Mouse (Mus musculus): Measurements from ENCODE around the gene Lrg1. TPM values are rescaled to one million over a fixed set of nuclear protein-coding genes. Genes with fewer than 3 reads are reported as not detected.
"Not testable (repeated sequence)": the region's sequence is repeated elsewhere in the genome, so short reads cannot be mapped to it uniquely, and the experiment has no call there.

The Lrg1 gene
- total RNA-seq, 4 experiments from 2014 or later = 0.55 to 1.1 (median 0.74) TPM

DNA sequence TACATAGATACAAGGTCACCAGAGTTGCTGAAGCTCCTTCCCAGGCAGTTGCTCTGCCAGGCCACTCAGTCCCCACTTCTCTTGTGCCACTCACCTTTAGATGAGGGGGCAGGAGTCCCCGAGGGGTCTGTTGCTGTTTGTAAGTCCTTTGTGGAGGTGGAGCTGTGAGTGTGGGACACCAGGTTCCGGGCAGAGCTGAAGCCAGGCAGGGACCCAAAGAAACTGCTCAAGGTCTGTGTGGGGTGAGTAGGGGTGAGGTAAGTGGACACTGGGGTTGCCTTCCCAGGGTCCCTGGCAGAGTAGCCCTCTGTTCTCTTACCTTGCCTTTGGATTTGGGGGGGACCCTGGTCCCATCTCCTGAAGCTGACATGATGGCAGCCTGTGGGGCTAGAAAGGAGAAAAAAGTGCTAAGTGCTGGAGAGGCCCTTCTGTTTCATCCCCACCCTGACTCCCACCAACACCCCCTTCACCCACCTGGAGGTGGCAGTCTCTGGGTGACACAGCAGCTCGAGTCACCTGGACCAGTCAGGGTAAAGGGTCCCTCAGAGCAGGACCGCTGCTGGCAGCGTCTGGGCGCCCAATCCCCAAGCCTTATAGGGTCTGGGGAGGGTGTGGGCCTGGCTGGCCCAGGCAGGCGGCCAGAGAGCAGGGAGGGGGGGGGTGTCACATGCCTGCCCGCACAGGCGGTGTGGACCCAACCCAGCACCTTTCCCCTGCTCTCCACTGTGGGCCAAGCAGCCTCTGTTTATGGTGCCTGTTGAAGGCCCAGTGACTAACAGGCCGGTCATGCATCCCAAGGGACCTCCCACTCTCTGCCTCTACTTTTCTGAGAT, 12.4 kb downstream of the Lrg1 start, which contains the start of gene Plin4:
TSS of gene Plin4 (minus strand) at position 585 of the 833 bp plus-strand sequence.
- DNase-seq (ENCODE audit: low spot score in 2 of 2) = no peak

DNA sequence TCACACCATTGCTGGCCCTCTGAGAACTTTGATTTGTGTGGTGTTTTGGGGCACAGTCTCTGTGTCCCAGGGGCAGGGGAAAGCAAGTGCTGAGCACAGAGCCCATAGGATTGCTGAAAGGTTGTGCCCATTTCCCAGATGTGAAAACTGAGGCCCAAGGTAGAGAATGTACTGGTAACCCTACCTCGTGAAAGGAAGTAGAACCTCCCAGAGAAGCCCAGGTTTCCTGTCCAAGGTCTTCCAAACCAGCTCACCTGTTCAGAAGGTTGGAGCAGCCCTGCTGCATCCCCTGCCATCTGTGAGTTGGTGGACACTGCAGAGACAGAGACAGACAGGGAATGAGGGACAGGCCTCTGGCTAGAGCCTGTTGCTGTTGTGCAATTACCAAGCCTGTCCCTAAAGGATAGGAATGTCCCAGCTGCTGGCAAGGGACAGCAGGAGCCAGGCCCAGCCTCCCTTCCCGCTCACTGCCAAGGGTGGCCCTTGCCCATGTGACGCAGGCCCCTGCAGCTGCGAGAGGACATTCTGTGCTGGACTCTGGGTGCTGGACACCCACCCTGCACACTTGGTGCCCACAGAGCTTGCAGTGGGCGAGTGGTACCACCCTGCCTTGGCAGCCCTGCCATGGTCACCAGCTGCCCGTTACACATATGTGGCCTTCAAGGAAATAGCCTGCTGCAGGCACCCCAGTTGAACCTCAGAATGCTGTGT, 13.3 kb downstream of the Lrg1 start:
- DNase-seq (ENCODE audit: low spot score in 2 of 2) = peak; percentile 61 to 78

DNA sequence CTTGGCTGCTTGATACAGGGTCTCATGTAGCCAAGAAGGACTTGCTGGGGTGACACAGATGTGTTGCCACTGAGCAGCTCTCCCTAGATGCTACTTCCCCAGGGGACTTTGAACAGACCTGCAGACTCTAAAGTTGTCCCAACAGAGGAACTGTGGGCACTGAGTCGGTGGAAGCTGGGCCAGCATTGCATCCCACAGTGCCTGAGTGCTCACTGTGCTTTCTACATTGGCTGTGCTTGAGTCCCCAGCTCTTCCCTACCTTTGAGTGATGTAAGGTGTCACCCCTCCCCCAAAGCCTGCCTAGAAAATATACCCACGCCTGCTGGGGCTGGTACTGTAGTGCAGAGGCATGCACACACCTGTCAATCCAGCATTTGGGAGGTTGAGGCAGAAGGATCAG, 14.1 kb downstream of the Lrg1 start:
- no peak for DNase-seq (ENCODE audit: low spot score in 2 of 2)

DNA sequence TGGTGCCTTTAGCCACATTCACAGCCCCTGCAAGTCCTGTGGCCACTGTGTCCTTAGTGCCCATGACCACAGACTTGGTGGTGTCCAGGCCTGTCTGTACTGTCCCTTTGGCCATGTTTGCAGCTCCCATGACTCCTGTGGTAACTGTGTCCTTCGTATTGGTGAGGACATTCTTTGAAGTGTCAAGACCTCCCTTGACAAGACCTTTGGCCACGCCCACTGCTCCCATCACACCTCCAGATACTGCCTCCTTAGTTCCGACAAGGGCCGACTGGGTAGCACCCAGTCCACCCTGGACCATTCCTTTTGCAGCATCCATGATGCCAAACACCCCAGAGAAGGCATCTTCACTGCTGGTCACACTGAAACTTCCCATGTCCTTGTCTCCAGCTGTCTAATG, 14.8 kb downstream of the Lrg1 start:
- no peak for DNase-seq (ENCODE audit: low spot score in 2 of 2)

DNA sequence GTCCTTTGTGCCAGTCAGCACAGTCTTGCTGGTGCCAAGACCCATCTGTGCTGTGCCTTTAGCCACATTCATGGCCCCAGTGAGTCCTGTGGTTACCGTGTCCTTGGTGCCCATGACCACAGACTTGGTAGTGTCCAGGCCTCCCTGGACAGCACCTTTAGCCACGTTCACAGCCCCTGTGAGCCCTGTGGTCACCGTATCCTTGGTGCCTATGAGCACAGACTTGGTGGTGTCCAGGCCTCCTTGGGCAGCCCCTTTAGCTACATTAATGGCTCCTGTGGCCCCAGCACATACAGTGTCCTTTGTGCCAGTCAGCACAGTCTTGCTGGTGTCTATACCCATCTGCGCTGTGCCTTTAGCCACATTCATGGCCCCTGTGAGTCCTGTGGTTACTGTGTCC, 15.4 kb downstream of the Lrg1 start:
- DNase-seq (ENCODE audit: low spot score in 2 of 2) = not testable (repeated sequence)

DNA sequence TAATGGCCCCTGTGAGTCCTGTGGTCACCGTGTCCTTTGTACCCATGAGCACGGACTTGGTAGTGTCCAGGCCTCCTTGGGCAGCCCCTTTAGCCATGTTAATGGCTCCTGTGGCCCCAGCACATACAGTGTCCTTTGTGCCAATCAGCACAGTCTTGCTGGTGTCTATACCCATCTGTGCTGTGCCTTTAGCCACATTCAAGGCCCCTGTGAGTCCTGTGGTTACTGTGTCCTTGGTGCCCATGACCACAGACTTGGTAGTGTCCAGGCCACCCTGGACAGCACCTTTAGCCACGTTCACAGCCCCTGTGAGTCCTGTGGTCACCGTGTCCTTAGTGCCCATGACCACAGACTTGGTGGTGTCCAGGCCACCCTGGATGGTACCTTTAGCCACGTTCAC, 17.0 kb downstream of the Lrg1 start:
- not testable (repeated sequence) for DNase-seq (ENCODE audit: low spot score in 2 of 2)

DNA sequence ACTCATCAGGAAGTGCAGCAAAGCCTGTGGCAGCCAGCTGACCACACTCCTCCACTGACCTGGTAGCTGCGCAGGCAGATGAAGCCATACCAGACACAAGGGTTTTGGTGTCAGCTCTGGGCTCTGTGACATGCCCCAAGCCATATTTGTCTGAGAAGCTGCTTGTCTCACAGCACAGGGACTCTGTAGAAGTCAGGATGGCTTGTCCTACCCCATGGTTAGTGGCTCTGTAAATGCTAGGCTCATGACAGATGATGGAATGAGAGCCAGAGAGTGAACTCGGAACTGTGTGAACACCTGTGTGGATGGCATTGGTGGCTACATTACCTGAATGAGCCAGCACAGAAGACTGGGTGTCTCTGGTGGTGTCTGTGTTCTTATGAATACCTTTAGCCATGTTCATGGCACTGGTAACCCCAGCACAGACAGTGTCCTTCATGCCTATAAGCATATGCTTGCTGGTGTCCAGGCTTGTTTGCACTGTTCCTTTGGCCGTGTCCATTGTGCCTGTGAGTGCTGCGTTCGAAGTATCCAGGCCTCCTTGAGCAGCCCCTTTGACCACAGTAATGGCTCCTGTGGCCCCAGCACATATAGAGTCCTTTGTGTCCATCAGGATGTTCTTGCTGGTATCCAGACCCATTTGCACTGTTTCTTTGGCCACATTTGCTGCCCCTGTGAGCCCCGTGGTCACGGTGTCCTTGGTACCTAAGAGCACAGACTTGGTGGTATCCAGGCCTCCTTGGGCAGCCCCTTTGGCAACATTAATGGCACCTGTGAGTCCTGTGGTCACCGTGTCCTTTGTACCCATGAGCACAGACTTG, 18.1 kb downstream of the Lrg1 start:
- DNase-seq (ENCODE audit: low spot score in 2 of 2) = no peak

DNA sequence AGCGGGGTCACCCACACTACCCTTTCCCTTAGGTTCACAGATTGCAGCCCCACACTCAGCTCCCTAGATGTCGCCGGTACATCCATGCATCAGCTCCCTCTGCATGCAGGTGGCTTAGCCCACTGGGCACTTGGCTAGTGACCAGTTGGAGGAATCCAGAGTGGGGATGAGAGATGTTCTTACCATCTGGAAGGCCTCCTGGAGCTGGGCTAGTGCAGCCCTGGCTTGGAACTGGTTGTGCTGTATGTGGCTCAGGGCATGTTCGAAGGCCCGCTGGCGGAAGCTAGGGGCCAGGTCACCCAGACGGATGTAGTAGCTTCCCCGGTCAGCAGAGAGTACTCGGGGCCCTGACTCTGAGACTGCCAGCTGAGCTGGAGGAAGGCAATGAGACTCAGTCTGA, 18.9 kb downstream of the Lrg1 start:
- DNase-seq (ENCODE audit: low spot score in 2 of 2) = no peak

DNA sequence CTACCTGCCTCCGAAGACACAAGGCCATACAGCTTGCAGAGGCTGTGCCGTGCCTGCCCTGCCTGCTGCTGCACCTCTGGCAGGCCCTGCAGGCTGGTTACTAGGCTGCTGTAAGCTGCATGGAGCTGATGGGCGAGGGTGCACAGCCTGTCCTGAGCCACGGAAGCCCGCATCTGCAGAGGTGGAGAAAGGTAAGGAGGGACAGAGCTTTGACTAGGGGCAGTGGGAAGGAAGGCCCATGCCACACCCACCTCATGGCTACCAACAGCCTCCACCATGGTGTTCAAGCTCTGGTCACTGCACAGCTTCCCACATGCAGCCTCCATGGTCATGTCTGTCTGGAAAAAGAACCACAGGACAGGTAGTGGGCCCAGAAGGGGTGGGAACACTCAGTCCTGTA, 19.6 kb downstream of the Lrg1 start:
- no peak for DNase-seq (ENCODE audit: low spot score in 2 of 2)

DNA sequence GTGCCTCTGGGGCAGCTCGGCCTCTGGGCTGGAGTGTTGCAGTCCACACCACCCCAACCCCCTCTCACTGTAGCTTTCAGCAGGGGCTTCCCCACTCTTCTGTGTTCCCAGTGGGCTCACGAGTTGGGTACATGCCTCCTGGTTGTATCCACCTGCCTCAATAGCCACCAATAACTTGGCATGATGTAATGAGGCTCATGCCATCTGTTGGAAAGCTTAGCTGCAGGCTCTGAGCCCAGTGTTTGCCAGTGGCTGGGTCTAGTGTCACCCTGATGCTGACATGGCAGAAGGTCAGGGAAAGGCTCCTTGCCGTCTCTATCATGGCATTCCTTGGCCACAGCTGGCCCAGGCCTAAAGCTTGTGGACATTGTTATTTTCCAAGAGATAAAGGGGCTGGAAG, 21.0 kb downstream of the Lrg1 start:
- DNase-seq (ENCODE audit: low spot score in 2 of 2) = no peak

DNA sequence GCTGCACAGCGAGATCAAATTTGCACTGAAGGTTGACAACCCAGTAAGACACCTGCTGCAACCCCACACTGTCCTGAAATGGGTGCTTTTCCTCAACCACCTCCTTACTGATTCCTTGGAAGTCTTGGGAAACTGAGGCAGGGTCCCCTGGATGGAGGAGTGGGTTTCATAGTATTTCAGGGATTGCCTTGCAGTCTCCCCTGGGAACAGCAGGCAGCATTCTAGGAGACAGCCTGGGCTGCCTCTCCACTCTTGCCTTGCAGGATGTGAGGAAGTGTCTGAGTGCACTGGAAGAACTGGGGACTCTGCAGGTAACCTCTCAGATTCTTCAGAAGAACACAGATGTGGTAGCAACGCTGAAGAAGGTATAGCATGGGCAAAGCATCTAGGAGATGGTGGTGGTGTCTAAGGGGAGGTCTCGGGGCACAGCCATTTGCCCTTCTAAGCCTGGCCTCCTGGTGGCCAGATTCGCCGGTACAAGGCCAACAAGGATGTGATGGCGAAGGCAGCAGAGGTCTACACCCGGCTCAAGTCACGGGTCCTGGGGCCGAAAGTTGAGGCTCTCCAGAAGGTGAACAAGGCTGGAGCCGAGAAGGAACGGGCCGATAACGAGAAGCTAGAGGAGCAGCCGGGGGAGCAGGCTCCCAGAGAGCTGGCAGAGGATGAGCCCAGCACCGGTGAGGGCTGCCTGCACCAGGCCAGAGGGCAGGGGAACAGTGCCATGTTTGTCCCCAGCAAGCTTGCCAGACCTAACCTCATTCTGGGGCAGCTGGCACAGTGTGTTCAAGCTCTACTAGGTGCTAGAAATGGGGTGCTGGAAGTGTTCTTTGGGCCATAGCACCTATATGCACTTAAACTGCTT, 22.9 kb downstream of the Lrg1 start:
- no peak for DNase-seq (ENCODE audit: low spot score in 2 of 2)

DNA sequence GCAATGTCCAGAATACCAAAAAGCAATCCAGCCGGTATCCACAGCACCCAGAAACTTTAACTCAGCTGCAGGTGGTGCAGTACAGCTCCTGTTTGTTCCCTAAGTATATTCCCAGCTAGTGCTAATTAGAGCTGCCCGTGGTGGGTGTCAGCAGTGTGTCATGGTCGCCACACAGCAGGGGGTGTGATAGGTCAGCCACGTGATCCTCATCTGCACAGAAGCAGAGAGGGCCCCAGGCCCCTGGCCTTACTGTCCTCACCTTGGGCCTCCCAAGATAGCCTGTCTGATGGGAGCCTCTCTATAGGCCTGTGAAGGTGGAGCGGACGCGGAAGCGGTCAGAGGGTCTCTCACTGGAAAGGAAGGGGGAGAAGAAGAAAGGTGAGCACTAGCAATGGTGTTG, 23.6 kb downstream of the Lrg1 start:
- DNase-seq (ENCODE audit: low spot score in 2 of 2) = no peak

DNA sequence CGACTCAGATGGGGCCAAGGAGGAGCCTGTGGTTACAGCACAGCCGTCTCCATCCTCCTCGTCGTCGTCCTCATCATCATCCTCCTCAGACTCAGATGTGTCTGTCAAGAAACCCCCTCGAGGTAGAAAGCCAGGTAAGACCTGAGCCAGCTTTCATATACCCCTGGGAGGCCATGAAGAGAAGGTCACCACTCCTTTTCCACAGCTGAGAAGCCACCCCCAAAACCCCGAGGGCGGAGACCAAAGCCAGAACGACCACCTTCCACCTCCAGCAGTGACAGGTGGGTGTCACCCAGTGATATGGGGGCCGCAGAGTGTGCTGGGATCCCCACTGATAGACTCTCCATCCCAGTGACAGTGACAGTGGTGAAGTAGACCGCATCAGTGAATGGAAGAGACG, 24.9 kb downstream of the Lrg1 start:
- DNase-seq (ENCODE audit: low spot score in 2 of 2) = no peak

DNA sequence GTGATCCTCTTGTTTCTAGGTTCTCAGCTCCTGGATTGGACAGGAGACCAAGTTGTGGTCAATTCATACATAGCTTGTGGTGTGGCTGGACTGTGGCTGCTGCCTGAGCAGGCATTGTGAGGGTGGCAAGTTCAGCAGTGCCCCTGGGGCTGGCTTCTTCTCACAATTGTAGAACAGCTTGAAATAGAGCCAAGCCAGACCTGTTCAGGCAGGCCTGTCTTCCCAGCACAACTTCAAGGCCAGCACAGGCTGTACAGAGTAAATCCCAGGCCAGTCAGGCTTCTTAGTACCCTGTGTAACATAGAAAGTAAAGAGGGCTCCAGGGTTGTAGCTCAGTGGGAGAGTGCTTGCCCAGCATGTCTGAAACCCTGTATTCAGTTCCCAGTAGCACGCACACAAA, 29.0 kb downstream of the Lrg1 start:
- DNase-seq (ENCODE audit: low spot score in 2 of 2) = no peak

DNA sequence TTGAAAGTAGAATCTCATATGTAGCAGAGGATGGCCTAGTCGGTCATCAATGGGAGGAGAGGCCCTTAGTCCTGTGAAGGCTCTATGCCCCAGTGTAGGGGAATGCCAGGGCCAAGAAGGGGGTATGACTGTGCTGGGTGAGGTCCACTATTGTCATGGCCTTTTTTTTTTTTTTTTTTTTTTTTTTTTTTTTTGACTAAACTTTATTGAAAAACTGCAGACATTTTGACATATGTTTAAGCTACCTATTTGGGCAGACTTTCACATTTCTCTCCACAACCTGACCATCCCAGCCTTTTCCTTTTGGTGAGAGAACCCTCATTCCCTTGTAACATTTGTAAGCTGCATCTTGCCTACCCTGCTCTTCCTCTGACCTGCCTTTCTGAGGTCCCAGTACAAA, 29.5 kb downstream of the Lrg1 start:
- DNase-seq (ENCODE audit: low spot score in 2 of 2) = no peak

DNA sequence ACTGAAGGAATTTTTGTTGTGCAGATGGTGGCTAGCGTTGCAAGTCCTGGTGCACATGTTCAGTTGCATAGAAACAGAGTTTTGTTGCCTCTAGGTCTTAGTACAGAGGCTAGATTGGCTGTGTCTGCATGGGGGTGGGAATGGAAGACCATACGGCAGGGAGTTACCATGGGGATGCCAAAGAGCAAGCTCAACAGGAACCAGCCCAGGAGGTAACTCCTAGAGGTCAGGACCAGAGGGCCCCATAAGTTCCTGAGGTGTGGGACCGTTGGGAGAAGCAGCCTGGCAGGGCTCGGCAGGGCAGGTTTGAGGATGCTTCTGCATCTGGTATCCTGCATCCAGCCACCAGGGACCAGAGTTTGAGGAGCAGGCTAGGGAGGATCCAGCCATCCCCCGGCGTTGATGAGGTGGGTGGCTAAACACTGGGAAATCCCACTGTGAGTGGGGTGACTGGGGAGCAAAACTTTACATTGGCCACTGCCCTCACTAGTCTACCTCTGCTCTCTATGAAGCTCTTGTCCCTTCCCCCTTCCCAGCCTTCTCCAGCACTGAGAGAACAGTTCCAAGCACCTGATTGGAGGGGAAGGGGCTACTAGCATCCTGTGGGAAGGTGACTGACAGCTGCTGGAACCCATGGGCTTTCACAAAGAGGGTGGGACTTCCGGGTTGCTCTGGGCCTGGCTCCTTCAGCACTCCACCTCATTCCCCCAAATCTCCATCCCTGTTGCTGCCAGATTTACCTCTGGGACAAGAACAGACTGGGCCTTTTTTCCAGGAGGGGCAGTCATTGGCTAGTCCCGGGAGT, 40.8 kb downstream of the Lrg1 start:
- peak; percentile 53 to 61 for DNase-seq (ENCODE audit: low spot score in 2 of 2)

DNA sequence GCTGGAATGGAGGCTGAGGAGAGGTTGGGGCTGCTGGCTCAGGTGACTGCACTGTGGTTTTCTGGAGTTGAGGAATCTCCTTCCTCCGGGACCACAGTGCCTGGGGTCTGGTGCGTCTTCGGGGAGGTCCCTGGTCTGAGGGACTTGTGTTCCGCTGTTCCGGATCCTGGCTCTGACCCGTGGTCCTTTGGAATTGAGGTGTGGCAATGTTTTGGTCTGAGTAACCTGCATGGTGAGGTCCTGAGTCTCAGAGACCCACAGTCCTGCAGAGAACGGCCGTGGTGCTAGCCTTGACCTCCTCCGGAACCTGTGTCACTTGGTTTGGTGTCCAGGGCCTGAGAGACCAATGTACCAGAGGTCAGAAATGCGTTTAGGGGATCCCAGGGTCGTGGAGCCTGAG, 41.9 kb downstream of the Lrg1 start:
- peak in 1 of 2 experiments; percentile 44 for DNase-seq (ENCODE audit: low spot score in 2 of 2)

DNA sequence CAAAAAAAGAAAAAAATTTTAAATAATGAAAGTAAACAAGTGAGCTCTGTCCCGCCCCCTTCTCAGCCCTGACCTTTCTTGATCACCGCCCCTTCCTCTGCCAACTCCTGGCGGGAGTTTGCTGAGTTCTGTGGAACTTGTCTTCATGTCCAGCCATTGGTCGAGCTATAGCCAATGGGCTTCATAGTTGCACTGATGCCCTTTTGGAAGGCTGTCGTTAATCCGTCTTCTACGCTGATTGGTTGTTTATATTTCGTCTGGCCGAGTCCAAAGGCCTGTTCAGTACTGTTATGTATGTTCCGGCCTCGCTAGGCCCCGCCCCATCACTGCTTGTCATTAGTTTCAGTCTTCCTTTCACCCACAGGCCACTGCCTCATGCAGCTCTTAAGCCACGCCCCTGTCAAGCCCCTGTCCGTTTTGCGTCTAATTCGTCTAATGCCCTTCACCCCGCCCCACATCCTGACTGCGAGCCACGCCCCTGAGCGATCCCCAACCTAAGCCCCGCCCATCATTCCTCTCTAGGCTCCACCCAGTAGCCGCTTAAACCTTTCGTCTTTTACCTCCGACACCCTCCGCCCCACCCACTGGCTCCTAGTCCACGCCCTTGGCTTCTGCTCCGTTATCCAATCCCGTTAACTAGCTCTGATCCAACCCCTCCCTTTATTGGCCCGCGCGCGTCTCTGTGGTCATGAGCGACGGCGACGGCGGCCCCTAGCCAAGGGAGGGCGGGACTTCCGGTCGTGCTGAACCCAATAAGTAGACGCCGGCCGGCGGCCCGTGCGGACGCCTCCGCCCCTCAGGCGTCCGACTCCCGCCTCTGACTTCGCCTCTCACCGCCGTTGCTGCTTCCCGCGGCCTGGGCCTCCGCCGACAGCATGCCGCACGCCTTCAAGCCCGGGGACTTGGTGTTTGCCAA, 42.7 kb downstream of the Lrg1 start, which contains the start of gene Hdgfl2:
TSS of gene Hdgfl2 (plus strand) at position 755 of the 916 bp plus-strand sequence.
- DNase-seq (ENCODE audit: low spot score in 2 of 2) = peak; percentile 99 to 100

DNA sequence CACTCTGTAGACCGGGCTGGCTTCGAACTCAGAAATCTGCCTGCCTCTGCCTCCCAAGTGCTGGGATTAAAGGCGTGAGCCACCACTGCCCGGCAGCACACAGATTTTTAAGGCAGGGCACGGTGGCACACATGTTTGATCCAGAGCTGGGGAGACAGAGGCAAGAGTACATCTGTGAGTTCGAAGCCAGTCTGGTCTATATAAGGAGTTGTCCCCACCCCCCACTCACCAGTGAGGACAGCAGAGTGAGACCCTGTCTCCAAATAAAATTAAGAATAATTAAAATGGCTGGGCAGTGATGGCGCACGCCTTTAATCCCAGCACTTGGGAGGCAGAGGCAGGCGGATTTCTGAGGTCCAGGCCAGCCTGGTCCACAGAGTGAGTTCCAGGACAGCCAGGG, 43.4 kb downstream of the Lrg1 start:
- peak in 1 of 2 experiments; percentile 55 for DNase-seq (ENCODE audit: low spot score in 2 of 2)

All from layer of hippocampus, adult 8-10 months (tissue).